Mouse (Mus musculus) forebrain, embryonic 13.5 days (tissue): ENCODE measurements around the gene Elovl7. TPM values are rescaled to one million over a fixed set of nuclear protein-coding genes. Genes with fewer than 3 reads are reported as not detected.

ENCODE experiments used
- polyA plus RNA-seq: library from polyadenylated mRNA; unstranded; fragments of >200 nt; fragmentation: Nextera tagmentation; extraction: Ambion mirVana; gene quantifications from 2 replicates; pipeline ENCODE4 v1.2.1, GENCODE M21; 2015

Gene Elovl7
- polyA plus RNA-seq, 1 experiment from 2014 or later, result 1.3 TPM

Other genes with a start within 250 kb of the Elovl7 start
- gene Smim15, start 170.0 kb upstream of the Elovl7 start, polyA plus RNA-seq, result 49.1 and 52.6 TPM in 2 replicates
- gene Ndufaf2, start 55.8 kb upstream of the Elovl7 start, polyA plus RNA-seq, result 85.9 and 88.7 TPM in 2 replicates
- 25.6 and 27.8 TPM in 2 replicates for gene Ercc8, start 55.7 kb upstream of the Elovl7 start, polyA plus RNA-seq
- 13.2 and 13.9 TPM in 2 replicates for gene Depdc1b, start 101.9 kb downstream of the Elovl7 start, polyA plus RNA-seq
- 11.9 and 12.1 TPM in 2 replicates for gene Pde4d, start 235.5 kb downstream of the Elovl7 start, polyA plus RNA-seq